Mouse (Mus musculus) MN1 (cell line): ENCODE results near the gene Atxn10.

Experiments used
- DNase-seq: peaks from one replicate; pipeline ENCODE4 v3.0.0-alpha.2; 2016; ENCODE audit warnings: low spot score

Gene Atxn10

DNA sequence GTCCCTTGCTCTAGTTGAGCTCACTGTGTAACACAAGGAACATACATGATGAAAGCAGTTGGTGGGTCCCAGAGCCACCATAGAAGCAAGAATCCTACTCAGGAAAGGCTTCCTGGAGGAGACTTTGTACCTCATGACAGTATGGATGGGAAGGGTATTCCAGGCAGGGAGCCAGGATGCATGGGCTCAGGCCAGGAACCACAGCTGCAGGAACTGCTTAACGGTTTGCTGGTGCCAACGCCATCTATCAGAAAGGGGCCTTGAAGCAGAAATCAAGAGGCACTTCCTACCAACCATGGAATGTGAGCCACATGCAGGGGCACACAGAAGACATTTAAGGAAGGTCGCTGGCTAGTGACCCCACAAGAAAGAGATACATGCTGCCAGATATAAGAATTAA lies 138.7 kb downstream of the Atxn10 start:
- no peak for DNase-seq

DNA sequence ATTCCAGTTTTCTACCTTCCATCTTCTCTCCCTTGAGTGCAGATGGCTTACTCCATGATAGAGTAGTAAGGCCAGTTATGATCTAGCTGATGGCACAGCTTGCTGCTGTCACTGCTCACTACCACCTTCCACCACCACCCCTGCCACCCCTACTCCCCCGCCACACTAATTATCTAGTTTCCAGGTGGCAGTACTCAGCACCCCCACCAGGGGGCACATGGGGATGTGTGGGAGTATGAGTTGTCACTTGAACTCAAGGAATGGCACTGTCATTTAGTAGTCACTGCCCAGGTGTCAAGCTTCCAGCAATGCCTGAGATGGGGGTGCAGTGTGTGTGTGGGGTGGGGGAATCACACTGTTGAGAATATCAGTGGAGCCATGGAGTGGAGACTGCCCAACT lies 141.5 kb downstream of the Atxn10 start:
- peak; percentile 76 for DNase-seq

DNA sequence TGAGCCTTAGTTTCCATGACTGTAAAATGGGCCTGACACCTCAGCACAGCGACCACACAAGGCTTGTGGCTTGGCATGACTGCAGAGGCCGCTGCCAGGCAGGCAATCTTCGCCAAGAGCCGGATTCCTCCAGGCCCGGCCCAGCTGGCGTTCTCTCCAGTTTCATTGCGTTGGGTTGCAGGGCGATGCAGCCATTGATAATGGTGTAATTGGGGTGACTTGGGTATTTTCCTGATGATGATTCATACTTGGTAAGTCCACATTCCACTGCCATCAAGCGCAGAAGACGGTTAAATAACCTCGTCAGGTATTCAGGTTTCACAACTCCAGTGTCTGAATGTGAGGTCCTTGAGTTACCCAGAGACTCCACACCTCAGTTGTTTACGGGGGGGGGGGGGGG lies 143.3 kb downstream of the Atxn10 start:
- DNase-seq: peak; percentile 20

DNA sequence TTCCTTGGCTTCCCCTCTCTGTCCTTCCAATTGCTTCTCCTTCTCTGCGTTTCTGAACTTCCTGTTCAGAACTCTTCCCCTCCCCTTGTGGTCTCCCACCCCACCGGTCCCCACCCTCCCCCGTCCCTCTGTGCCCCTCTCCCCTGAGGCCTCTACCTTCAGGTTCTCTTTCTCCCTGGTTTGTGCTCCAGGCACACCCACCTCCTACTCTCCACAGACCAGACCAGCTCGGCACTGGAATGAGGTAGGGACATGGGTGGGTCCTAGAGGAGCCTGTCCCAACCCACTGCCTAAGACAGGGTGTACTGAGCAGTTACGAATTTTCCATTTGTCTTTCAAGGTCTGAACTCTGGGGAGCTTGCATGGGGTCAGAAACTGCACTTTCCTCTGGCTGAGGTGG lies 143.9 kb downstream of the Atxn10 start:
- no peak for DNase-seq

DNA sequence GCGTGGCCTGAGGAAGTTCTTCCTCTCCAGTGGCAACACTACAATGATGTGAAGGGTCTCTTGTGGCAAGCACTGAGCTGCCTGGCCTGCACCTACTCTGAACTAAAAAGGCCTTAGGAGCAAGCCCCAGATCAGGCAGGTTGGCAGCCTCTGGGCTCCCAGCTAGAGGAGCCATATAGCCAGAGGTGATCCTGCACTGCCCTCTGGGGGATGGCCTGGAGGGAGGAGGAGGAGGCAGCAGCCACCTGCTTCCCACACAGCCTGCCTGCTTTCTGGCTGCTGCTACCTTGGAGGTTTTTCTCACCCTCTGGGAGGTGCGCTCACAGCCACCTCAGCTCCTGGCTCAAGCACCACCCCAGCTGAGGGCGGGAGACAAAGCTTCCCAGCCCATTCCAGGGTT lies 144.6 kb downstream of the Atxn10 start:
- peak; percentile 43 for DNase-seq

DNA sequence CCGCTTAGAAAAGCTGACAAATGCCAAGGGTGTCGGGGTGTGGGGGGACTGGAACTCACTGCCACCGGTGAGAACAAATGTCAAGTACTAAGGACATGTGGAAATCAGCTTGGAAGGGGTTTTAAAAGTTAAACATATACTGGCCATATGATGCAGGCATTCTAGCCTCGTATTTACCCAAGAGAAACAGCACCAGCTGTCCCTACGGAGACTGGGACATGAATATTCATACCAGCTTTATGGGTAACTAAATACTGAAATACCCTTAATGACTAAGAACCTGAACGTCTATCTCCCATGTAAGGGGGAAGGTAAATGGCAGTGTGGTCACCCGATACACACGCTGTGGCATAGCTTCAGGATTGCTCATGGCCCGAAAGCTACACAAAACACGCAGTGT lies 152.9 kb downstream of the Atxn10 start:
- DNase-seq: no peak

DNA sequence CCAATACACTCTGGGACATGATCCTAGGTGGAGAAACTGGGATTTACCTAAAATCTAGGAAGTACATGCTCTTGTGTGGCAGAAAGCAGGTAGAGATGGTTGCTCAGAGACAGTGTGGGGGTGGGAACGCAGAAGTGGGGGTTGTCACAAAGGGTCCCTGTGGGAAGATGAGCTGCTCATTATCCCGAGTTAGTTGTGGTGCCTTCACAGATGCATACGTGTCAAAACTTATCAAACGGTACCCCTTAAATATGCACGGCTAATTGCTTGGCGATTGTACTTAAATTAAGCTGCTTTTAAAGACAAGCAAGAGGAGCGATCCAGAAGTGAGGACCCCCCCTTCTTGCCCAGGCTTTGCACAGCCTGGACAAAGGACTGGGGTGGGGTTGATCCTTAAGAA lies 153.7 kb downstream of the Atxn10 start:
- DNase-seq: no peak

DNA sequence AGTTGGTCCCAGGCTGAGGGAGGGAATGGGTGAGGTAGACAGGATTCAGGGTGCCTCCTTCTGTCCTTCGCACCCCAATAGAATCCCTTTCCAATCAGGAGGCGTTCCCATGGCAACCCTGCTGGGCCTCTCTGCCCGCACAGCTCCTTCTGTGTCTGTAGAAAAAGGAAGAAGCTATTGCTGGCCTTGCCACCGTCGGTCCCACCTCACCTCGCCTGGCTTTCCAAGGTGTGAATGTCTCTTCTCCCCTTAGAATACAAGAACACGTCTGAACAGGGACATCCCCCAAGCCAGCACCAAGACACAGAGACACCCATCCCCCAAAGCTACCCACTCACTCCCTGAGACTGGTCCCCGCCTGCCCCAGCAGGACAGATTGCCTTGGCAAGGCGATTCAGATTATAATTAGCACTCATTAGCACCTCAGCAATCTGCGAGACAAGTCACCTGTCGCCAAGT lies 158.1 kb downstream of the Atxn10 start:
- DNase-seq: no peak

DNA sequence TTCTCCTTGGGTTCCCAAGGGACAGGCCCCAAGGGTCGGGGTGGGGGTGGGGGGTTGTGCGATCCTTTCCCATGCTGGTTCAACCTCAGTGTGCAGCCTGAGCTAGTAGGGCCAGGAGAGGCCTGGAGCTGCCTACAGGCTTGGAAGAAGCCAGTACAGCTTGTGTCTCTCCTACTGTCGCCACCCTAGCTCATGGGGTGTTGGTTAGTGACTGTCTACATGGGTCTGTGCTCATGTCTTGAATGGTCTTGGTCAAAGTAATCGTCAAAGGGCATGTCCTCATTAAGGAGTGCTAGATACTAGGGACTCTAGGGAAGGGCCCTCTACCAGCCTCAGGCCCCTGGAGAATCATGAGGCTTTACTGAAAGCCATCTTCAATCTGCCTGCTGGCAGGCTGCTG lies 161.5 kb downstream of the Atxn10 start:
- no peak for DNase-seq

DNA sequence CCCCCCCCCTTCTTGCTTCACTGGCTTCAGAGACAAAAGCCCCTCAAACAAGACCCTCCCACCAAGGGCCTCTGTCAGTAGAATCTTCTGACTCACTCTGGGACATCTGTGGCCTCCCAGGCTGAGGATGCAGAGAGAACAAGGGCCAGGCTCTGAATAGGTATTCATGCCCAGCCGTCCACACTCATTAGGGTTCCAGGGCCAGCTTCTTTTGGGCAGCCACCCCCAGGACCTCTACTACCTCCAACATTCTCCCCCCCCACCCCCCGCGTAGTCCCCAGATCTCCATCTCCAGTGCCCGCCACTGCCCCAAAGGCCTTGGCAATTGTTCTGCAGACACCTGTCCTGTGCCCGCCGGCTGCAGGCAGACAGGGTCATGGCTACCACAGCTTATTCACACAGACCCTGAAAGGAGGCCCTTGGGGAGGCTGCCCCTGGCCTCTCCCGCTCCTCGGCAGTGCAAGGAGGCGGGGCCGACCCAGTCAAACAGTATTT lies 162.0 kb downstream of the Atxn10 start:
- DNase-seq: no peak

DNA sequence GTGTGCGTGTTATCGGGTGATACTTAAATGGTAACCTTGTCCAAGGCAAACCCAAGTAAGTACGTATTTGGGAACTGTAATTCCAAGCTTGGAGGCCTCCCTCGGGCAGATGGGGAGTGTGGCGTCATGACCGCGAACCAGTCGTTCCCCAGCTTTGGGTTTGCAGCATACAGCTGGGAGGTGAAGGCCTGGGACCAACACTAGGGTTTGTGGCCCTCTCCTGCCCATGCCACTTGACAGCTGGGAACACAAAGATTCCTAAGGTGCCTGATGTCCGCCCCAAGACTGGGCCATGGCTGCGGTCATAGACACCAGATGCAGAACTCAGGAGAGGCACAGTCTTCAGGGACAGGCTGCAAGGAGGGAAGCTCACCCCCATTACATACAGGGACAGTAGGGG lies 164.2 kb downstream of the Atxn10 start:
- DNase-seq: no peak

DNA sequence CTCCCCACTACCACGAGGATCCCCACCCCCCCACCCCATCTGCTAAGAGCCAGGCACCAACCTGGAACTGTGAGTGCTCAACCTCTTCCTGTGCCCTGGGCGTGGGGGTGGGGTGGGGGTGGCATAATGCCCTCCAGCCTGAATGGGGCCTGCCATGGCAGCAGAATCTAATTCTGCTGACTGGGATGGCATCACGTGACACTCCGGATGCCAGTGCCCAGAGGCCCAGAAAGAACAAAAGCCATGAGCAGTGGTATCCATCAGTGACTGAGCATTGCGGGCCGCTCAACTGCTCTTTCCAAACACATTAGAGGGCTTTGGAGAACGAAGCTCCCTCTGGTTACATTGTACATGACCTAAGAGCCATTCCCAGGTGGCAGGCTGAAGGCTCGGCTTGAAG lies 167.1 kb downstream of the Atxn10 start, which contains the start of gene 7530416G11Rik:
TSS of gene 7530416G11Rik (minus strand) at position 101 of the 400 bp plus-strand sequence.
- DNase-seq: no peak

DNA sequence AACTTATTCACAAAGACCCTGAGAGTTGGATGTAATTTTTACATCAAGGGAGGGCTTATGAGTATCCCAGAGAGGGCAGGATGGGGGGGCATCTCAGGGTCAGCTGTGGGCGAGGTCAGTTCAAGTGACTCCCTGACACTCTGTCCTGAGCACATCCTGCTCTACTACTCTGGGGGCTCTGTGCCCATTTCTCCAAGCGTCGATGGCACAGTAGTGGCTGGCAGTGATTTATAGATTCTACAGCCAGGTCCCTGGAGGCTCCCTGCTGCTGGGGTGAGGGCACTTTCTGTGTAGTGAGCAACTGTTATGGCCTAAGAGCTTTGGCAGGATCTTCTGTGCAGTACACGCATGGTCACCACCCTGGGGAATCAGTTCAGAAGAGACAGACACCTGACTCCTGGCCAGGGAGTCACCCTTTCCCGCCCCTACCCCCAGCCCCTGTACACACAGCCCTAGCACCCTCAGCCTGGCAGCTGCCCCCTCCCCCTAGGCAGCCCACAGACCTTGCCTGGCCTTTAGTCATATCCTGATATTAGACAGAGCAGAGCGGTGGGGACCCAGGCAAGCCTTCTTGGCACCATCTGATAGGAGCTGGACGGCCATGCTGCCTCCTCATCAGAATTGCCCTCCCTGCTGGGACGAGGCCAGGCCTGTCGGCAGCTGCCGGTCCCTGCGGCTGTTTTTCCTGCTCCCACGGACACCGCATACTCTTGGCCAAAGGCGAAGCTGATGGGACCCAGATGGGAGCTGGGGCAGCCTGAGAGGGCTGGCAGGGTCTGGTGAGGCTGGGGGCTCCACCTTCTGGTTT lies 169.3 kb downstream of the Atxn10 start:
- peak; percentile 88 for DNase-seq

DNA sequence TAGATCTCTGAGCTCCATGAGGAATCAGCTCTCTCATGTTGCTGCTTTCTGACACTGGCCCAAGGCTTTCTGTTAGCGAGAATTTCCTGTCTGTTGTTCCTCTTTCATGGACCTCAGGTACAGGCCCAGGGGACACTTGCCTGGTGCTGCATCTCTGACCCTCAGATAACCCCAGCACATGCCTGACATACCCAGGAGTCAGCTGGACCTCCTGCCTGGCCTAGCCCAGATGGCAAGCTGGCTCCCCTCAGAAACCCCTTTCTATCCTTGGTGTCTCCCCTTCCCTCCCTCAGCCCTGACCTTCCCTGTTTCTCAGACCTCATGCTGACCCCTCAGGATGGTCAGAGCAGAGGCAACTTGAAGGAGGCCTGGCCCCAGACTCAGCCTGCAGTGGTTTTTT lies 170.6 kb downstream of the Atxn10 start:
- DNase-seq: peak; percentile 15

DNA sequence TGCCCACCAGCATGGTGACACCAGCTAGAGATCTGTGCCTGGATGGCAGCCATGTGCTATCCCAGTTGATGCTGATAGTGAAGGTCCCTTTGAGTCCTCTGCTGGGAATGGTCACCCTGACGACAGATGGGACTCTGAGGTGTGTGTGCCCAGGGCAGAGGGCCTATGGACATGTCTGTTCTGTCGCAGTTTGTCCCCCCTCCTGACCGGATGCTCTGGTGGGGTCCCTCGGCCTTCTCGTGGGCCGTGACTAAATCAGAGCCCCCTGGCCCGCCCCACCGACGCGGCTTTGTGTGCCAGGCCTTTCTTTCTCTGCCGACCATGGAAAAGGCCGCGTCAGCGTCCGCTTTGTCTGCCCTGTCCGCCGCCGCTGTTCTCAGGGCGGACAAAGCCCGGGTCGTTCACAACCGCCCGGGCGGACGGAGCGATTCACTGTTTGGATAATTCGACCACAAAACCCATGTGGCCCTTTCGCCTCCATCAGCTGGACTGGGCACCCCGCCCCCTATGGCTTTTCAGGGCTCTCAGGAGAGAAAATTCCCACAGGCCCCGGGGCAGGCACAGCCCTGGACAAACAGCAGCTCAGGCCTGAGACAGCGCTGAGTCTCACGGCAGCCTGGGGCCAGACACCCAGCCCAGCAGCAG lies 171.4 kb downstream of the Atxn10 start:
- no peak for DNase-seq
